Mouse (Mus musculus): ENCODE data around the gene Ncoa1.

DNA sequence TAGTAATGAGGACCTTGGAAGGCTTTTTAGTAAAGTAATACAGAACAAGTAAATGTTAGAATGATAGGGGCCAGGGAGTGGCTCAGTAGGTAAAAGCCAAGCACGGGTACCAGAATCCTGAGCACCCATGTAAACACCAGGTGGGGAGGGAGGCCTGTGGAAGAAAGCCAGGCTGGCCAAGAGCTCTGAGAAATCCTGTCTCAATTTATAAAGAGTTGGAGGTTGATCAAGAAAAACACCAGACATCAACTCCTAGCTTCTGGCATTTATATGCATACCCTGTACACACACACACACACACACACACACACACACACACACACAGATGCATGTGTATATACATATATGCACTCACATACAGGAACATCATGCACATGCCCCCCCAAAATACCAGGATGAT lies 14.6 kb downstream of the Ncoa1 start:
- TF ChIP-seq CTCF (IDR thresholded peaks at IDR 0.05; ENCODE audit: borderline replicate concordance, extremely low read depth, insufficient read depth, insufficient read length) (no peak), POLR2A (IDR thresholded peaks at IDR 0.05; ENCODE audit: borderline replicate concordance, extremely low read depth, insufficient read depth, insufficient read length, poor library complexity, severe bottlenecking) (no peak)
